ENCODE assay signal across 11 mouse cellular contexts in the genomic region with DNA sequence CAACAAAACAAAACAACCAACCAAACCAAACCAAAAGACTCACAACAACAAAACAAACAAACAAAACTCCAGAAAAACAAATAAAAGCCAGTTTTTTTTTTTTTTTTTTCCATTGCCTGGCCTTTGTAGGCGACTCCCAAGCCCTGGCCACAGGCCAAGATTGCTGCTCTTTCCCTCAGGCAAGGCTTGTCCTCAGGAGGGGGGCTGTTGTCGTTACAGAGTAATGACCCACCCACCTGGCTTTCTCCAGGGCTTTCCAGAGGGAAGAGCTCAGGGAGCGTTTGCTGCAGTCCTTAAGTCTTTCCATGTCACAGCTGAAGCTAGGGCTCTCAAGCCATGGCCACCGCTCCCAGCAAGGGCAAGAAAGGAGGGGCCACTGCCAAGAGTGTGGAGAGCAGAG. TPM values are rescaled to one million over a fixed set of nuclear protein-coding genes. Genes with fewer than 3 reads are reported as not detected.
A peak's percentile ranks its signal among the peaks of the same experiment; 100 is the strongest.
DNase-seq lines count a peak whose midpoint lies in the region; ATAC-seq lines count a peak whose summit lies in the region.
"Had no signal": no experiment of that assay in that cellular context is flagged by ENCODE, and none has a peak within 500 bp of the region (broad histone marks: within the 10 kb centered on the region; RNA-seq: fewer than 3 reads in every experiment).

A gene (plus strand): TSS at position 296 of the 400 bp plus-strand sequence.

- H3K4me2 ChIP-seq in forebrain, embryonic 12.5 days = no peak within 1 kb of the TSS
- H3K4me2 ChIP-seq in forebrain, embryonic 11.5 days (ENCODE audit: low read depth, low read length, severe bottlenecking) = no peak within 1 kb of the TSS; the same call in 1 of the 2 replicates
- peak within 1 kb of the TSS; percentile 78 for H3K4me2 ChIP-seq in liver, embryonic 11.5 days
- H3K4me2 ChIP-seq in embryonic facial prominence, embryonic 15.5 days (replicated peaks) = peak within 1 kb of the TSS; percentile 2; the same call in 1 of the 2 replicates
- H3K4me2 ChIP-seq in neural tube, embryonic 15.5 days = no peak within 1 kb of the TSS

- H3K27me3 ChIP-seq in forebrain, embryonic 12.5 days = peaks cover 82% of the 10 kb centered on the region
- peaks cover 58% of the 10 kb centered on the region for H3K27me3 ChIP-seq in forebrain, embryonic 11.5 days (ENCODE audit: control insufficient read depth, insufficient read depth, low read length)
- H3K27me3 ChIP-seq in liver, embryonic 11.5 days (replicated peaks; ENCODE audit: control insufficient read depth, insufficient read depth, low read length) = peaks cover 66% of the 10 kb centered on the region
- peaks cover 62% of the 10 kb centered on the region for H3K27me3 ChIP-seq in embryonic facial prominence, embryonic 15.5 days
- H3K27me3 ChIP-seq in neural tube, embryonic 15.5 days (replicated peaks) = peaks cover 57% of the 10 kb centered on the region

- H3K4me1 ChIP-seq in forebrain, embryonic 12.5 days = peaks cover 28% of the 10 kb centered on the region
- H3K4me1 ChIP-seq in forebrain, embryonic 11.5 days (replicated peaks; ENCODE audit: control insufficient read depth, insufficient read depth, low read length) = peaks cover 9% of the 10 kb centered on the region
- peaks cover 9% of the 10 kb centered on the region; the same call in 1 of the 2 replicates for H3K4me1 ChIP-seq in liver, embryonic 11.5 days (replicated peaks; ENCODE audit: control insufficient read depth, insufficient read depth, low read length)
- peaks cover 35% of the 10 kb centered on the region for H3K4me1 ChIP-seq in embryonic facial prominence, embryonic 15.5 days
- peaks cover 21% of the 10 kb centered on the region for H3K4me1 ChIP-seq in neural tube, embryonic 15.5 days

- H3K36me3 ChIP-seq in forebrain, embryonic 12.5 days (replicated peaks) = no peaks in the 10 kb centered on the region
- no peaks in the 10 kb centered on the region for H3K36me3 ChIP-seq in forebrain, embryonic 11.5 days (ENCODE audit: control insufficient read depth, insufficient read depth, low read length)
- no peaks in the 10 kb centered on the region for H3K36me3 ChIP-seq in liver, embryonic 11.5 days (ENCODE audit: control insufficient read depth, insufficient read depth, low read length)
- no peaks in the 10 kb centered on the region for H3K36me3 ChIP-seq in embryonic facial prominence, embryonic 15.5 days
- H3K36me3 ChIP-seq in neural tube, embryonic 15.5 days = no peaks in the 10 kb centered on the region

- H3K27ac ChIP-seq in forebrain, embryonic 12.5 days = no peak within 1 kb of the TSS
- no peak within 1 kb of the TSS for H3K27ac ChIP-seq in forebrain, embryonic 11.5 days (ENCODE audit: low read depth, low read length)
- H3K27ac ChIP-seq in liver, embryonic 11.5 days (ENCODE audit: low read depth, low read length) = no peak within 1 kb of the TSS
- no peak within 1 kb of the TSS for H3K27ac ChIP-seq in embryonic facial prominence, embryonic 15.5 days (replicated peaks)
- no peak within 1 kb of the TSS for H3K27ac ChIP-seq in neural tube, embryonic 15.5 days (replicated peaks)

- no peak for ATAC-seq in forebrain, embryonic 12.5 days (ENCODE audit: low FRiP score)
- no peak for ATAC-seq in forebrain, embryonic 11.5 days (replicated peaks; ENCODE audit: low FRiP score)
- no peak for ATAC-seq in liver, embryonic 11.5 days (replicated peaks; ENCODE audit: low FRiP score)
- no peak for ATAC-seq in embryonic facial prominence, embryonic 15.5 days (ENCODE audit: insufficient number of reproducible peaks, low FRiP score, low TSS enrichment, low read depth)
- ATAC-seq in neural tube, embryonic 15.5 days (ENCODE audit: low FRiP score) = no peak

- no peak within 1 kb of the TSS for H3K9ac ChIP-seq in forebrain, embryonic 12.5 days
- H3K9ac ChIP-seq in forebrain, embryonic 11.5 days (ENCODE audit: low read length) = no peak within 1 kb of the TSS
- no peak within 1 kb of the TSS for H3K9ac ChIP-seq in liver, embryonic 11.5 days (ENCODE audit: low read depth, low read length)
- no peak within 1 kb of the TSS for H3K9ac ChIP-seq in embryonic facial prominence, embryonic 15.5 days
- no peak within 1 kb of the TSS for H3K9ac ChIP-seq in neural tube, embryonic 15.5 days (replicated peaks)

- no peaks in the 10 kb centered on the region for H3K9me3 ChIP-seq in forebrain, embryonic 12.5 days
- no peaks in the 10 kb centered on the region for H3K9me3 ChIP-seq in forebrain, embryonic 11.5 days (ENCODE audit: control insufficient read depth, low read length)
- H3K9me3 ChIP-seq in liver, embryonic 11.5 days (ENCODE audit: control insufficient read depth, low read length) = no peaks in the 10 kb centered on the region
- no peaks in the 10 kb centered on the region for H3K9me3 ChIP-seq in embryonic facial prominence, embryonic 15.5 days (replicated peaks)
- no peaks in the 10 kb centered on the region for H3K9me3 ChIP-seq in neural tube, embryonic 15.5 days (replicated peaks)

- WGBS in forebrain, embryonic 12.5 days = 1% methylated on average over 4 of the region's 4 CpGs
- WGBS in forebrain, embryonic 11.5 days = 12% methylated on average over 4 of the region's 4 CpGs
- WGBS in liver, embryonic 11.5 days = 33% methylated on average over 4 of the region's 4 CpGs
- WGBS in embryonic facial prominence, embryonic 15.5 days = 8% methylated on average over 4 of the region's 4 CpGs
- WGBS in neural tube, embryonic 15.5 days = 8% methylated on average over 4 of the region's 4 CpGs

- H3K4me3 ChIP-seq in forebrain, embryonic 12.5 days (replicated peaks) = 0 out of 2 replicates have a peak within 1 kb of the TSS, but pooled peaks have one; percentile 20
- H3K4me3 ChIP-seq in forebrain, embryonic 11.5 days (ENCODE audit: low read depth, low read length) = no peak within 1 kb of the TSS
- peak within 1 kb of the TSS; percentile 52; the same call in 1 of the 2 replicates for H3K4me3 ChIP-seq in liver, embryonic 11.5 days (ENCODE audit: low read depth, low read length)
- H3K4me3 ChIP-seq in embryonic facial prominence, embryonic 15.5 days (replicated peaks) = peak within 1 kb of the TSS; percentile 49
- H3K4me3 ChIP-seq in neural tube, embryonic 15.5 days (replicated peaks) = 0 out of 2 replicates have a peak within 1 kb of the TSS, but pooled peaks have one; percentile 0

- DNase-seq in forebrain, embryonic 11.5 days (ENCODE audit: low spot score) = no peak
- no peak for DNase-seq in liver, embryonic 11.5 days (ENCODE audit: low spot score)
- DNase-seq in liver = no peak
- DNase-seq in urinary bladder, postnatal 10 days (ENCODE audit: low spot score) = no peak
- no peak for DNase-seq in lung, postnatal 25 days (ENCODE audit: low spot score)
- DNase-seq: thymus, postnatal 36 days had no signal

RNA-seq across cellular contexts. Expression of the gene that starts here (rescaled TPM):
- 0.68 and 0.73 TPM in 2 replicates for polyA plus RNA-seq in forebrain, embryonic 12.5 days (2016; fragmentation: Nextera tagmentation; extraction: Ambion mirVana)
- polyA plus RNA-seq in forebrain, embryonic 11.5 days (2014; fragmentation: Nextera tagmentation; extraction: Ambion mirVana) = 0.77 and 0.96 TPM in 2 replicates
- polyA plus RNA-seq in liver, embryonic 11.5 days (2014; fragmentation: Nextera tagmentation; extraction: Ambion mirVana) = 2.1 TPM in 2 replicates
- 2.3 and 2.9 TPM in 2 replicates for polyA plus RNA-seq in embryonic facial prominence, embryonic 15.5 days (2015; fragmentation: Nextera tagmentation; extraction: Ambion mirVana)
- 13.7 and 18.0 TPM in 2 replicates for polyA plus RNA-seq in neural tube, embryonic 15.5 days (2015; fragmentation: Nextera tagmentation; extraction: Ambion mirVana)
- polyA plus RNA-seq: gonadal fat pad, adult 2 months; liver, adult 2 months had no signal

Comparison
In these comparisons a context has a peak if more than half of its experiments do, and no peak if none do; other contexts are left out.
1. H3K4me2 ChIP-seq: peak in liver, embryonic 11.5 days (single experiment) and embryonic facial prominence, embryonic 15.5 days (single experiment); none in forebrain, embryonic 12.5 days (single experiment), forebrain, embryonic 11.5 days (single experiment) and neural tube, embryonic 15.5 days (single experiment).